Mouse (Mus musculus) CH12.LX (cell line): ENCODE results near the gene Ncoa6. TPM values are rescaled to one million over a fixed set of nuclear protein-coding genes. Genes with fewer than 3 reads are reported as not detected.

Experiments used
- DNase-seq: peaks from one replicate; pipeline ENCODE4 v3.0.0-alpha.2; 2013; ENCODE audit errors: extremely low read depth
- H3K27ac ChIP-seq: 2 replicates; pipeline ENCODE4 v1.5.1; 2012; ENCODE audit warnings: low read depth, mild to moderate bottlenecking, control low read depth, moderate library complexity; ENCODE audit not compliant: insufficient read depth
- H3K27me3 ChIP-seq: replicated peaks from 2 replicates; pipeline ENCODE3; 2012; ENCODE audit warnings: inconsistent platforms
- H3K36me3 ChIP-seq, 2 experiments: replicated peaks in 1 of 2; 2 replicates each; pipeline versions ENCODE3 to v1.6.1; 2012; ENCODE audit warnings: inconsistent platforms in 1 of 2, low read length in 1 of 2, mild to moderate bottlenecking in 1 of 2, mixed read lengths in 1 of 2, moderate library complexity in 1 of 2; ENCODE audit not compliant: control insufficient read depth in 1 of 2, insufficient read depth in 1 of 2
- H3K4me1 ChIP-seq, 2 experiments: 2 replicates each; pipeline ENCODE4 v1.6.1; 2012; ENCODE audit warnings: inconsistent platforms in 1 of 2, moderate library complexity in 1 of 2; ENCODE audit not compliant: insufficient read depth in 2 of 2, control insufficient read depth in 1 of 2
- H3K4me2 ChIP-seq: 2 replicates; pipeline ENCODE4 v1.6.1; 2012; ENCODE audit warnings: low read depth, mild to moderate bottlenecking, control low read depth; ENCODE audit not compliant: poor library complexity, insufficient read depth, severe bottlenecking
- H3K4me3 ChIP-seq, 3 experiments: fragments of 150-350 bp in 1 of 3; sonication (generic) in 1 of 3; replicated peaks in 1 of 3; 2 replicates each; pipeline versions ENCODE3 to v1.5.1; 2011 to 2012; ENCODE audit warnings: low read depth in 2 of 3, low read length in 2 of 3, mild to moderate bottlenecking in 2 of 3, moderate library complexity in 2 of 3, control low read depth in 1 of 3, improper control_type of control experiment in 1 of 3, inconsistent platforms in 1 of 3, mixed read lengths in 1 of 3; ENCODE audit not compliant: poor library complexity in 1 of 3
- H3K79me2 ChIP-seq: replicated peaks from 2 replicates; pipeline ENCODE4 v1.6.1; 2012; ENCODE audit warnings: mild to moderate bottlenecking, moderate library complexity; ENCODE audit not compliant: control insufficient read depth, poor library complexity, insufficient read depth, severe bottlenecking; ENCODE audit errors: extremely low read depth
- H3K9ac ChIP-seq: 2 replicates; pipeline ENCODE4 v1.6.1; 2012; ENCODE audit warnings: low read depth, mild to moderate bottlenecking, control low read depth, moderate library complexity; ENCODE audit not compliant: insufficient read depth
- H3K9me3 ChIP-seq: replicated peaks from 2 replicates; pipeline ENCODE3; 2012; ENCODE audit warnings: low read length, inconsistent platforms, mixed read lengths
- BHLHE40 ChIP-seq: IDR thresholded peaks from 2 replicates; pipeline ENCODE4 v1.6.1; 2011; ENCODE audit warnings: mild to moderate bottlenecking, low read depth, low read length, improper control_type of control experiment
- CTCF ChIP-seq, 2 experiments: IDR thresholded peaks in 1 of 2; conservative IDR thresholded peaks in 1 of 2; 2 replicates each; pipeline ENCODE4 v1.5.1; 2011 to 2012; ENCODE audit warnings: low read depth in 2 of 2, low read length in 2 of 2, improper control_type of control experiment in 1 of 2, inconsistent platforms in 1 of 2, mild to moderate bottlenecking in 1 of 2, moderate library complexity in 1 of 2
- E2F4 ChIP-seq: IDR thresholded peaks from 2 replicates; pipeline ENCODE4 v1.6.1; 2011; ENCODE audit warnings: low read depth, low read length, improper control_type of control experiment; ENCODE audit not compliant: insufficient replicate concordance
- EP300 ChIP-seq: IDR thresholded peaks from 2 replicates; pipeline ENCODE4 v1.6.1; 2011; ENCODE audit warnings: low read length, improper control_type of control experiment
- GABPA ChIP-seq: IDR thresholded peaks from 2 replicates; pipeline ENCODE4 v1.6.1; 2012; ENCODE audit warnings: low read depth, low read length, improper control_type of control experiment, inconsistent platforms; ENCODE audit not compliant: insufficient replicate concordance
- IRF4 ChIP-seq: IDR thresholded peaks from 2 replicates; pipeline ENCODE4 v1.6.1; 2014; ENCODE audit warnings: low read depth, mild to moderate bottlenecking, inconsistent platforms, low read length, improper control_type of control experiment
- JUND ChIP-seq: conservative IDR thresholded peaks from 2 replicates; pipeline ENCODE4 v1.6.1; 2011; ENCODE audit warnings: low read depth, low read length, improper control_type of control experiment
- KAT2A ChIP-seq: IDR thresholded peaks from 2 replicates; pipeline ENCODE4 v1.6.1; 2012; ENCODE audit warnings: low read length, improper control_type of control experiment, inconsistent platforms; ENCODE audit not compliant: insufficient replicate concordance
- MAFK ChIP-seq: IDR thresholded peaks from 2 replicates; pipeline ENCODE4 v1.6.1; 2011; ENCODE audit warnings: low read length, improper control_type of control experiment; ENCODE audit not compliant: insufficient replicate concordance
- MAZ ChIP-seq: IDR thresholded peaks from 2 replicates; pipeline ENCODE4 v1.6.1; 2012; ENCODE audit warnings: low read depth, mild to moderate bottlenecking, inconsistent platforms, low read length, improper control_type of control experiment, moderate library complexity
- MEF2A ChIP-seq: IDR thresholded peaks from 2 replicates; pipeline ENCODE4 v1.6.1; 2014; ENCODE audit warnings: low read depth, mild to moderate bottlenecking, inconsistent platforms, low read length, improper control_type of control experiment, borderline replicate concordance
- MXI1 ChIP-seq: IDR thresholded peaks from 2 replicates; pipeline ENCODE4 v1.6.1; 2011; ENCODE audit warnings: mild to moderate bottlenecking, low read depth, low read length, improper control_type of control experiment
- MYC ChIP-seq: IDR thresholded peaks from 2 replicates; pipeline ENCODE4 v1.6.1; 2011; ENCODE audit warnings: low read depth, mild to moderate bottlenecking, improper control_type of control experiment, low read length
- NELFE ChIP-seq: IDR thresholded peaks from 2 replicates; pipeline ENCODE4 v1.6.1; 2011; ENCODE audit warnings: low read depth, low read length, improper control_type of control experiment
- RAD21 ChIP-seq: IDR thresholded peaks from 2 replicates; pipeline ENCODE4 v1.6.1; 2011; ENCODE audit warnings: low read depth, mild to moderate bottlenecking, low read length, improper control_type of control experiment, moderate library complexity
- RCOR1 ChIP-seq: conservative IDR thresholded peaks from 2 replicates; pipeline ENCODE4 v1.6.1; 2012; ENCODE audit warnings: low read depth, mild to moderate bottlenecking, inconsistent platforms, low read length, improper control_type of control experiment
- SIN3A ChIP-seq: IDR thresholded peaks from 2 replicates; pipeline ENCODE4 v1.6.1; 2012; ENCODE audit warnings: low read length, improper control_type of control experiment, inconsistent platforms
- TBP ChIP-seq: conservative IDR thresholded peaks from 2 replicates; pipeline ENCODE4 v1.6.1; 2011; ENCODE audit warnings: low read depth, low read length, improper control_type of control experiment
- TCF12 ChIP-seq: IDR thresholded peaks from 2 replicates; pipeline ENCODE4 v1.6.1; 2014; ENCODE audit warnings: low read depth, mild to moderate bottlenecking, inconsistent platforms, low read length, improper control_type of control experiment
- UBTF ChIP-seq: IDR thresholded peaks from 2 replicates; pipeline ENCODE4 v1.6.1; 2012; ENCODE audit warnings: low read depth, mild to moderate bottlenecking, inconsistent platforms, low read length, improper control_type of control experiment, moderate library complexity
- ZMIZ1 ChIP-seq: IDR thresholded peaks from 2 replicates; pipeline ENCODE4 v1.6.1; 2012; ENCODE audit warnings: low read depth, mild to moderate bottlenecking, inconsistent platforms, low read length, improper control_type of control experiment
- ZNF384 ChIP-seq: IDR thresholded peaks from 2 replicates; pipeline ENCODE4 v1.6.1; 2012; ENCODE audit warnings: low read depth, low read length, improper control_type of control experiment, inconsistent platforms
- dilution Hi-C: fragments of 300-500 bp; cut with MboI; formaldehyde crosslinking; loops from 2 replicates; pipeline ENCODE4 v1.14.3; 2020; ENCODE audit warnings: low sequenced_read_pairs; ENCODE audit not compliant: extremely low pct_unique_long_range_greater_than_20kb, extremely low pct_ligation_motif_present
- in situ Hi-C: fragments of 300-500 bp; cut with MboI; formaldehyde crosslinking; loops from 3 replicates; pipeline ENCODE4 v1.14.3; 2019; ENCODE audit warnings: low sequenced_read_pairs, low pct_ligation_motif_present, low pct_unique_long_range_greater_than_20kb, mixed read lengths
- polyA plus RNA-seq: library from polyadenylated mRNA; unstranded; fragments of >175 nt; gene quantifications from 2 replicates; pipeline ENCODE4 v1.2.1, GENCODE M21; 2012; ENCODE audit warnings: low read depth; ENCODE audit not compliant: insufficient read length
- total RNA-seq, 2 experiments: library from RNA; depleted of rRNA; stranded (reverse); fragments of 300-350 nt in 1 of 2; fragments of >200 nt in 1 of 2; gene quantifications; 2 replicates each; pipeline ENCODE4 v1.2.3; 2012 to 2014

The Ncoa6 gene
- total and polyA plus RNA-seq, 3 experiments: 5.4 to 20.6 (median 5.9) TPM

DNA sequence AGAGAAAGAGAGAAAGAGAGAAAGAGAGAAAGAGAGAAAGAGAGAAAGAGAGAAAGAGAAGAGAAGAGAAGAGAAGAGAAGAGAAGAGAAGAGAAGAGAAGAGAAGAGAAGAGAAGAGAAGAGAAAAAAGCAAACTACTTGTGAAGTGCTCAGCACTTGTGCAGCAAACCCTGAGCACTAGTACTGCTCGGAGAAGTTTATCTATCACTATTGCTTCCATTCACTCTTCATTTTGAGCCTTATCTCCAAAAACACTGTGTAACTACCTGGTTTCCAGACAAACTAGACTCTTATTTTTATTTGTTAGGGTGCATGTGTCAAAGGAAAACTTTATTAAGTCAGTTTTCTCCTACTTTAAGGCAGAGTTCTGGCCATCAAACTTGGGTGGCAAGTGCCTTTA lies 6.8 kb downstream of the Ncoa6 start:
- in situ Hi-C loops (no loop called here), dilution Hi-C loops (no loop called here)
- H3K4me2 ChIP-seq: no peak overlapping the region

DNA sequence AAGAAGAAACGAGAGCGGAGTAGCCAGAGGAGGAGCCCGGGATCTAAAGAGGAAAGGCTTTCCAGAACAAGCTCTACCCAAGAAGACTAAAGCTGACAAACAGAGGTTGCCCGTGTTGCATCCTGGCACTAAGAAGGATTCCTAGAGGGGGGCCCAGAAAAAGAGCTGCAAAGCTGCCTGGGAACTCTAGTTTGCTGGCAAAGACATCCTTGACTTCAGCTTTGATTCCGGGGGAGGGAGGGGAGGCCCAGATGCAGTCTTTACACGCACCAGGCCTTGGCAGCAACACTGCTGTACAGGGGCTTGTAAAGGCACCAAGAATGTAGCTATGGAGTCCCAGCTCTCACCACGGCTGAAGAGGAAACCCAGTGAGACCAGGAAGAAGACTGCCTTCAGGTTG lies 20.1 kb downstream of the Ncoa6 start:
- in situ Hi-C loops (no loop called here), dilution Hi-C loops (no loop called here)
- no peak for DNase-seq
- no peak overlapping the region for H3K9ac ChIP-seq
- peaks cover 0 to 18% of the 10 kb centered on the region in 2 experiments for H3K36me3 ChIP-seq
- H3K27me3 ChIP-seq: no peaks in the 10 kb centered on the region
- no peaks in the 10 kb centered on the region for H3K9me3 ChIP-seq
- peaks cover 2% of the 10 kb centered on the region; the same call in 1 of the 2 replicates for H3K79me2 ChIP-seq
- no peak overlapping the region for H3K4me3 ChIP-seq
- H3K4me1 ChIP-seq: no peaks in the 10 kb centered on the region
- no peak overlapping the region for H3K4me2 ChIP-seq
- TF ChIP-seq MAZ (no peak), IRF4 (no peak), MYC (no peak), RAD21 (no peak), CTCF (conservative IDR thresholded peaks at IDR 0.05 in 1 of 2, IDR thresholded peaks at IDR 0.05 in 1 of 2; ENCODE audit: low read depth in 2 of 2, low read length in 2 of 2) (no peak), BHLHE40 (no peak), JUND (no peak), GABPA (no peak), KAT2A (no peak), TCF12 (no peak)
- no peak overlapping the region for H3K27ac ChIP-seq

More for the DNA sequence above, 6.8 kb downstream of the Ncoa6 start:
- Histone ChIP-seq H3K4me3 (no peak overlapping the region), H3K9ac (no peak overlapping the region), H3K36me3 (peaks cover 0 to 14% of the 10 kb centered on the region in 2 experiments), H3K4me1 (peaks cover 0 to 6% of the 10 kb centered on the region in 2 experiments; a peak in 2 of 4 replicates), H3K9me3 (no peaks in the 10 kb centered on the region), H3K27me3 (no peaks in the 10 kb centered on the region), H3K79me2 (peaks cover 38% of the 10 kb centered on the region), H3K27ac (no peak overlapping the region)
- TF ChIP-seq KAT2A (no peak), JUND (no peak), SIN3A (no peak), EP300 (no peak), TBP (no peak), MYC (no peak), MXI1 (no peak), MAZ (no peak), E2F4 (no peak), MEF2A (no peak), RCOR1 (no peak), NELFE (no peak), MAFK (no peak), UBTF (no peak), IRF4 (no peak), ZMIZ1 (no peak), ZNF384 (no peak)
- DNase-seq: no peak
